Mouse (Mus musculus) hindbrain, embryonic 12.5 days (tissue): Measurements from ENCODE around the gene Dnlz. TPM values are rescaled to one million over a fixed set of nuclear protein-coding genes. Genes with fewer than 3 reads are reported as not detected.
"Not testable (repeated sequence)": the region's sequence is repeated elsewhere in the genome, so short reads cannot be mapped to it uniquely, and the experiment has no call there.

Experiments used
- ATAC-seq: fragments of 200-750 bp; cut with Nextera tagmentation; 2 replicates; pipeline ENCODE4 v1.8.0; 2017; ENCODE audit warnings: moderate TSS enrichment; ENCODE audit not compliant: low FRiP score
- H3K27ac ChIP-seq: fragments of 300-500 bp; sonication (generic); 2 replicates; pipeline ENCODE4 v1.5.1; 2016; ENCODE audit warnings: mild to moderate bottlenecking
- H3K27me3 ChIP-seq: fragments of 300-500 bp; sonication (generic); 2 replicates; pipeline ENCODE4 v1.6.1; 2016; ENCODE audit warnings: mild to moderate bottlenecking
- H3K36me3 ChIP-seq: fragments of 300-500 bp; sonication (generic); 2 replicates; pipeline ENCODE4 v1.6.1; 2016; ENCODE audit warnings: mild to moderate bottlenecking
- H3K4me1 ChIP-seq: fragments of 300-500 bp; sonication (generic); 2 replicates; pipeline ENCODE4 v1.6.1; 2016
- H3K4me2 ChIP-seq: fragments of 300-500 bp; sonication (generic); replicated peaks from 2 replicates; pipeline ENCODE4 v1.6.1; 2016; ENCODE audit warnings: mild to moderate bottlenecking
- H3K4me3 ChIP-seq: fragments of 300-500 bp; sonication (generic); 2 replicates; pipeline ENCODE4 v1.5.1; 2016; ENCODE audit warnings: mild to moderate bottlenecking
- H3K9ac ChIP-seq: fragments of 300-500 bp; sonication (generic); 2 replicates; pipeline ENCODE4 v1.6.1; 2016; ENCODE audit warnings: mild to moderate bottlenecking, moderate library complexity
- H3K9me3 ChIP-seq: fragments of 300-500 bp; sonication (generic); replicated peaks from 2 replicates; pipeline ENCODE4 v1.6.1; 2016; ENCODE audit warnings: mild to moderate bottlenecking
- WGBS: fragments of 180-500 bp; shearing (Covaris S2); methylation state at CpG from one replicate; pipeline ENCODE4 v1.1.7; 2016; 5-methylcytosine and 5-hydroxymethylcytosine counted together
- polyA plus RNA-seq: library from polyadenylated mRNA; unstranded; fragments of >200 nt; fragmentation: Nextera tagmentation; extraction: Ambion mirVana; gene quantifications from 2 replicates; pipeline ENCODE4 v1.2.1, GENCODE M21; 2016

The Dnlz gene
- polyA plus RNA-seq = 33.2 and 34.7 TPM in 2 replicates

DNA sequence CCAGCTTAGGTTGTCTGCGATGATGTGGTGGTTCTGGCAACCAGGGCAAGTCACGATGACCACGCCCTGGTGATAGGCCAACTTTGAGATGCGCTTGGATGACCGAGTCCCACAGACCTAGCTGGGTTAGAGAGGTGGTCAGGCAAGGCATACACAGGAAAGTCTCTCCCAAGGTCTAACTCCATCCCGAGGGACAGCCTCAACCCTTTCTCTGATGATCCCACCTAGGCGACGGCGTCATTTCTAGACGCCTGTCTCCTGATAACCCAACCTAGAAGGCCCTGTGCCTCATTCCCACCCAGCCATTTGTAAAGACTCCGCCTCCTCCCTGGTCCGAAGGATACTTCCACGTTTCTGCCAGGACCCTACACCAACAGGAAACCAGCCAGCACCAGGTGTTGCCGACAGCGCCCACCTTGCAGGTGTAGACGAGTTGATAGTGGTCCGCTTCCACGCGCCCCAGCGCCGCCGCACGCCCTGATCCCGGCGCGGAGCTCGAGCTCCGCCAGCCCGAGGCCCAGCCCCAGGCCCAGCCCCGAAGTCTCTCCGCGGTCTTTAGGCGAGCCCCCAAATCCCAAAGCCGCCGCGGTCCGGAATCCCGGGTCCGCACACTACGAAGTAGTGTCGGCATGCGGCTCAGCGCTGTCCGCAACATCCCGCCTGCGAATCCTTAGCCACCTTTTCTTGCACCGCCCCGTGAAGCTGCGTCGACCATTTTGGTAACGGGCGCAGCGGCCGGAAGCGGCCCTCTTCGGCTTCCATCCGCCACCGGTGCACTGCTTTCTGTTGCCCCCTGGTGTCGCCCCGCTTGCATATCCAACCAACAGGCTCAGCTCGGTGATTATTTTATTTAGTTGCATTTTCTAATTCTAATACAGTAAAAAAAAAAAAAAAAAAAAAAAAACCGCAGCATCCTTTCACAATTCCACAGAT lies at the start of gene Dnlz:
Gene Dnlz, minus strand, starts transcription at position 753 of the 933 bp plus-strand sequence.
- peaks cover 37% of the 10 kb centered on the region for H3K36me3 ChIP-seq

DNA sequence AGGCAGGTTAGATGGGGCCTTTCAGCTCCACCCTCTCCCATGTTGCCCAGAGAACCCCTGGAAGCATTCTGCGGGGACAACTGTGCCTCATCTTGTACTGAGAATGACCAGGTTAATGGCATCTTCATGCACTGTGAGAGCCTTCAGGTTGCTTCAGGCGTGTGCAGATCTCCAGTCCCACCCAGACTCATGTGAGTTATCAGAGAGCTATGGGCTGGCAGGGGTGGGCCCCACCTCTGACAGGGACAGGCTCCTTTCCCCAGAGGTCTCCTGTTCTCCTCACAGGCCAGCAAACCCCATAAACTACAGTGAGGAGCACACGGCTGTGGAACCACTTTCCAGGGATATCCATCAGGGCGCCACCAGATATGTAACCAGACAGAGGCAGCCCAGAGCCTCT lies 49.1 kb upstream of the Dnlz start:
- Histone ChIP-seq H3K4me2 (no peak overlapping the region), H3K9me3 (no peaks in the 10 kb centered on the region), H3K4me1 (peaks cover 14% of the 10 kb centered on the region), H3K9ac (no peak overlapping the region), H3K27ac (no peak overlapping the region), H3K36me3 (peaks cover 64% of the 10 kb centered on the region), H3K4me3 (no peak overlapping the region), H3K27me3 (no peaks in the 10 kb centered on the region)
- no peak for ATAC-seq
- WGBS = 95% methylated on average over 4 of the region's 4 CpGs

More for the DNA sequence above, at the start of gene Dnlz:
- Histone ChIP-seq H3K4me3 (peak within 1 kb of the TSS; percentile 78), H3K4me1 (peaks cover 26% of the 10 kb centered on the region), H3K27me3 (no peaks in the 10 kb centered on the region), H3K9ac (peak within 1 kb of the TSS; percentile 91), H3K27ac (peak within 1 kb of the TSS; percentile 88), H3K9me3 (no peaks in the 10 kb centered on the region), H3K4me2 (peak within 1 kb of the TSS; percentile 96)
- ATAC-seq = peak; percentile 79
- WGBS = 3% methylated on average over 62 of the region's 62 CpGs

DNA sequence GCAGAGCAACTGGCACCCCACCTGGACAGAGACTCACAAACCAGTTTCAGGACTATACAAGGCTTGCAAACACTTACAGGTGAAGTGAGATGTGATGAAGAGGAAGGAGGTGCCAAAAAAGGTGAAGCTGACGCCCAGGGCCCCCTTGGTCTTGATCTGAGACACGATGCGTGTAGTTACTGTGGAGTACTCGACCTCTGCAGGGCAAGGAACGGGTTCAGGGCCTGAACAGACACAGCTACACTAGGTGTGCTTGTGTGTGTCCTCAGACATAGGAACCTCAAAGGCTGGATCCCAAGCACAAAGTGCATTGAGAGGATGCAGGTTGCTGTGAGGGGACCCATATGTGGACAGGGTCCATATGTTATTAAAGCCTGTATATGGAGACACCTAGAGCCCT lies 48.4 kb upstream of the Dnlz start:
- WGBS = 91% methylated on average over 5 of the region's 5 CpGs
- Histone ChIP-seq H3K4me1 (peaks cover 8% of the 10 kb centered on the region), H3K27ac (no peak overlapping the region), H3K36me3 (peaks cover 68% of the 10 kb centered on the region), H3K27me3 (no peaks in the 10 kb centered on the region), H3K4me3 (no peak overlapping the region), H3K9me3 (no peaks in the 10 kb centered on the region), H3K9ac (0 out of 2 replicates have a peak overlapping the region, but pooled peaks have one; percentile 23), H3K4me2 (no peak overlapping the region)
- no peak for ATAC-seq

DNA sequence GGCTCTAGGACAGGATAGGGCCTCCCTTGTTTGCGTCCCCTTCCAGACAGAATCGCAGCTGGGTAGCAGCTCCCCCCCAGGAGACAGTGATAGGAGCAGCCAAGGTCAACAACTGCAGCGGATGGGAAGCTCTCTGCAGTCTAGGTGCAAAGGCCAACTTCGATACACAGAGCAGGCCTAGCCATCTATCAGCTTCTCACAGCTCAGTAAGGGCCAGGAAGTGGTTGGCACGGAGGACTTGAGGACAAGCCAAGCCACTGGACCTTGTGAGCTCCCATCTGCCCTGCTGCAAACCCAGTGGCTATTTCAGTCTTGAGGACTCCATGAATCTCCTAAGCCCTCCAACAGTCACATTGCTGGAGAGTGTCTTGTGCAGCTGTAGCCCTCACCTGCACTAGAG lies 47.7 kb upstream of the Dnlz start:
- H3K9me3 ChIP-seq = no peaks in the 10 kb centered on the region
- WGBS = 85% methylated on average over 5 of the region's 5 CpGs
- H3K27me3 ChIP-seq = no peaks in the 10 kb centered on the region
- H3K4me1 ChIP-seq = peaks cover 1% of the 10 kb centered on the region; the same call in 1 of the 2 replicates
- H3K9ac ChIP-seq = 0 out of 2 replicates have a peak overlapping the region, but pooled peaks have one; percentile 23
- no peak overlapping the region for H3K4me2 ChIP-seq
- no peak overlapping the region for H3K27ac ChIP-seq
- ATAC-seq = no peak
- no peak overlapping the region for H3K4me3 ChIP-seq
- H3K36me3 ChIP-seq = peaks cover 74% of the 10 kb centered on the region

DNA sequence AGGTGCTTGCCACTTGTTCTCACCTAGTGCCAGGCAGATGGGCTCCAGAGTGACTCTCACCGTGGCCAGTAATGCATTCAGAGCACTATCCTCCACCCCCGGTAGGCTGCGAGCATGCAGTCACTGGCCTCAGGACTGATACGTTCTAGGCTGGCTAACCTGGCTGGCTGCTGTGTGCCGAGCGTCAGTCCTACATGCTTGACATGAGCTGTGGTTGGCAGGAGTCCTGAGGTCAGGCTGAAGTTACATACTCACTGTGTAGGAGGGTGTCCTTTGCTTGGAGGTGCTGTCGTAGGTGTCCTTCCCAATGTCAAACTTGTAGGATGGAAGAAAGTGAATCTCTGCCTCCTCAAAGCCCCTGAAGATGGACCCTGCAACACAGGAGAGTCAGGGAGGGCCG lies 47.1 kb upstream of the Dnlz start:
- H3K4me1 ChIP-seq = no peaks in the 10 kb centered on the region
- H3K4me2 ChIP-seq = no peak overlapping the region
- ATAC-seq = no peak
- H3K4me3 ChIP-seq = no peak overlapping the region
- H3K9ac ChIP-seq = no peak overlapping the region
- WGBS = 89% methylated on average over 8 of the region's 8 CpGs
- H3K27ac ChIP-seq = no peak overlapping the region
- peaks cover 81% of the 10 kb centered on the region for H3K36me3 ChIP-seq
- no peaks in the 10 kb centered on the region for H3K27me3 ChIP-seq
- H3K9me3 ChIP-seq = no peaks in the 10 kb centered on the region

DNA sequence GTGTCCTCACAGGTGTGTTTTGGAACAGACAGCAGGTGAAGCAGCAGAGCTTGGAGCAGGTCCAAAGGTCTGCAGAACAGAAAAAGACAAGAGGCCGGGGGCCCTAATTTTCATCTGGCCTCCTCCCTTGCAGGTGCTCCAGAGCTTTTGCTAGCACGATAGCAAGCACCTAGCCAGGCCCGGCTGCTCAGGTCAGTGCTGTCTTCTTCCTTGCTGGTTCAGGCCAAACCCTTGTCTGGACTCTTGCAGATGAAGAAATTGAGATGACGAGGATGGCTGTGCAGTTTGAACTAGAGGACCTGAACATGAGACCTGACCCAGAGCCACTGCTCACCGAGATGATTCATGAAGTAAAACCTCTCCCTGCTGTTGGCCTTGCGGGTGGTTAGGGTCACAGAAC lies 39.7 kb upstream of the Dnlz start:
- 94% methylated on average over 6 of the region's 6 CpGs for WGBS
- H3K4me1 ChIP-seq = peaks cover 22% of the 10 kb centered on the region

DNA sequence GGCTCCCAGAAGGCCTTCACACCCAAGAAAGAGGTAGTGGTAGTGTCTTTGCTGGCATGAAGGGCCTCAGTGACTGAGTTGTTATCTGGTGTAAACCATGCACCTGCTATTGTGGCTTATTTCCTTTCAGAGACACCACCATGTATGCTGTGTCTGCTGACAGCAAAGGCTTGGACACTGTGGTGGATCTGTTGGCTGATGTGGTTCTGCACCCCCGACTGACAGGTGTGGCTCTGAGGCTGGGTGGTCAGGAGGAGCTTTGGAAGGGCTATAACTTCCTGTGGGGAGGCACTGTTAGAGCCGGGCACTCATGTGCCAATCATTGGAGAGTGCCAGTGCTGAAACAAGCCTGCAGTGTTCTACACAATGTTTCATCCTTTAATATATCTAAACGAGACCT lies 39.0 kb upstream of the Dnlz start:
- ATAC-seq = no peak
- Histone ChIP-seq H3K4me3 (no peak overlapping the region), H3K9me3 (no peaks in the 10 kb centered on the region), H3K9ac (no peak overlapping the region; the same call in 1 of the 2 replicates), H3K27me3 (no peaks in the 10 kb centered on the region), H3K36me3 (peaks cover 75% of the 10 kb centered on the region), H3K4me1 (peaks cover 22% of the 10 kb centered on the region), H3K27ac (no peak overlapping the region), H3K4me2 (no peak overlapping the region)
- 91% methylated on average over 3 of the region's 3 CpGs for WGBS

More for the DNA sequence above, 39.7 kb upstream of the Dnlz start:
- Histone ChIP-seq H3K9me3 (no peaks in the 10 kb centered on the region), H3K36me3 (peaks cover 75% of the 10 kb centered on the region), H3K27ac (no peak overlapping the region), H3K4me2 (no peak overlapping the region), H3K9ac (no peak overlapping the region), H3K4me3 (no peak overlapping the region), H3K27me3 (no peaks in the 10 kb centered on the region)
- no peak for ATAC-seq

DNA sequence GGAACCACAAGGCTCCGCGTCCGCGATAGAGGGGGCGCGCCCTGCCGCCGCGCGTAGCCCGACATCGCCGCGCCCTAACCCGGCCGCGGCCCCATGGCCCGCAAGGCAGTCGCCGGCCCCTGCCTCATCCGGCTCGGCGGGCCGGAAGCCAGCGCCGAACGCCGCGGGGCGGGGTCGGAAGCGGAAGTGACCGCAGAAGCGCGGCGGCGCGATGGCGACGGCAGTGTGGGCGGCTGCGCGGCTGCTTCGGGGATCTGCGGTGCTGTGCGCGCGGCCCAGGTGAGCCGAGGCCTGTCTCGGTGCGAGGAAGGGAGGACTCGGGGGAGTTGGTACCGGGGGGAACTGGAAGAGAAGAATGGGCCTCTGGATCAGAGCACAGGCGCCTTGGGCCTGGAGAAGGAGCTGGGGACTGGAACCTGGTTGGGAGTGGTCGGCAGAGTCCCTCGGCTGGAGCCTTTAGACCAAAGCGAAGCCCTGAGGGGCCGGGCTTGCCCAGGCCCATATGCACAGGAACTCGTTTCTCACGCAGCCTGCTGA lies 37.3 kb upstream of the Dnlz start, which contains the start of the genes Entr1 and Pmpca:
Gene Entr1, minus strand, starts transcription at position 163 of the 537 bp plus-strand sequence.
Gene Pmpca, plus strand, starts transcription at position 186 of the 537 bp plus-strand sequence.
- Histone ChIP-seq H3K27me3 (no peaks in the 10 kb centered on the region), H3K9ac (peak within 1 kb of the TSS; percentile 92), H3K4me3 (peak within 1 kb of the TSS; percentile 75), H3K36me3 (peaks cover 75% of the 10 kb centered on the region), H3K27ac (peak within 1 kb of the TSS; percentile 64), H3K9me3 (no peaks in the 10 kb centered on the region), H3K4me1 (peaks cover 22% of the 10 kb centered on the region), H3K4me2 (peak within 1 kb of the TSS; percentile 96)
- under 1% methylated on average over 57 of the region's 60 CpGs for WGBS
- peak; percentile 92 for ATAC-seq

DNA sequence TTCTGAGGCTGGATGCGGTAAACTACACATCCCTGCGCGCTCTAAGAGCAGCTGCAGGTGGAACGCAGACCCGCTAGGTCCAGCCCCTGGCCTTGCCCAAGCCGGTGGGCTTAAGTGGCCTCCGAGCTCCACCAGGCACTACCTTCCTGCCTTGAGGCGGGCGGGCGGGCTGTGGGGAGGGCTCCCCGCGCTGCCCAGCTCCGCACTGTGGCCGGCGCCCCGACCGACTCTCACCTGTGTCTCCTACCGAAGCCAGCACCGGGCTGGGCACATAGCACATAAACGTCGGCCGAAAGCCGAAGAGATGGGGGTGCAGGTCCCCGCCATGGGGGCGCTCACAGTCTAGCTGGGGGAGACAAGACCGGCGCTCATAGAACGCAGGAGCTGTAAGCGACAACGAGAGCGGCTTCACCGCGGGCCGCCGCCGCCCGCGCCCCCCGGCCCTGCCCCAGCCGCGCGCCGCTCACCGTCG lies 36.8 kb upstream of the Dnlz start:
- Histone ChIP-seq H3K27me3 (no peaks in the 10 kb centered on the region), H3K9me3 (no peaks in the 10 kb centered on the region), H3K4me3 (peak overlapping the region; percentile 75), H3K9ac (peak overlapping the region; percentile 92), H3K4me2 (peak overlapping the region; percentile 96), H3K36me3 (peaks cover 75% of the 10 kb centered on the region), H3K27ac (peak overlapping the region; percentile 64), H3K4me1 (peaks cover 22% of the 10 kb centered on the region)
- peak; percentile 70 for ATAC-seq
- WGBS = under 1% methylated on average over 45 of the region's 45 CpGs

DNA sequence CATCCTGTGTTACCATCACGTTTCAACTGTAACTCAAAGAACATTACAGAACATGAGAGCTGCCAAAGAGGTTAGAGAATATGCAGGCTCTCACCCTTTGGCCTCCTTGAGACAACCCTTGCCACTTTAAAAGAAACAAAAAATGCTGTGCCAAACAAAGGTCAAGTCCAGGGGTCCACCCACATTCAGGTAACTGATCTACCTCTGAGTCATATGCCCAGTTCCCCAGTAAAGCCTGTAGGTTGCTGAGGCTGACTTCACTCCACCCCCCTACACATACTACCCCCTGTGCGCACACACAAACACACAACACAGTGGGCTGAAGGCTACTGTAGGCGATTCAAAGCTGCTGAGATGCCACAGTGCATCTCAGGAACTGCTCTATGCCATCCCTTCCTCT lies 35.8 kb upstream of the Dnlz start:
- 95% methylated on average over 3 of the region's 3 CpGs for WGBS
- no peak overlapping the region for H3K9ac ChIP-seq

DNA sequence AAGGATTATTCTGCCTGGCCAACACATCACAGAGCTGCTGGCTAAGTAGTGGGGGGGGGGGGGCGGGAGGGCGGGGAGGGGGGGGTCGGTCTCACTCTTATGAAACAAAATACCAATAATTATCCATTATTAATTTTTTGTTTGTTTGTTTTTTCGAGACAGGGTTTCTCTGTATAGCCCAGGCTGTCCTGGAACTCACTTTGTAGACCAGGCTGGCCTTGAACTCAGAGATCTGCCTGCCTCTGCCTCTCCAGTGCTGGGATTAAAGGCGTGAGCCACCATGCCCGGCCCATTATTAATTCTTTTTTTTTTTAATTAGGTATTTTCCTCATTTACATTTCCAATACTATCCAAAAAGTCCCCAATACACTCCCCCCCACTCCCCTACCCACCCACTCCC lies 29.0 kb upstream of the Dnlz start:
- Histone ChIP-seq H3K9ac (peak overlapping the region; percentile 83), H3K4me3 (peak overlapping the region; percentile 84), H3K27ac (peak overlapping the region; percentile 66; the same call in 1 of the 2 replicates), H3K36me3 (peaks cover 62% of the 10 kb centered on the region), H3K4me2 (peak overlapping the region; percentile 98), H3K4me1 (peaks cover 14% of the 10 kb centered on the region)
- not testable (repeated sequence) for H3K27me3 ChIP-seq, H3K9me3 ChIP-seq, ATAC-seq
- WGBS = 32% methylated on average over 6 of the region's 6 CpGs

More for the DNA sequence above, 35.8 kb upstream of the Dnlz start:
- Histone ChIP-seq H3K9me3 (no peaks in the 10 kb centered on the region), H3K27me3 (no peaks in the 10 kb centered on the region), H3K4me2 (peak overlapping the region; percentile 96; the same call in 1 of the 2 replicates), H3K36me3 (peaks cover 75% of the 10 kb centered on the region), H3K4me1 (peaks cover 22% of the 10 kb centered on the region), H3K4me3 (peak overlapping the region; percentile 75), H3K27ac (no peak overlapping the region)
- no peak for ATAC-seq

DNA sequence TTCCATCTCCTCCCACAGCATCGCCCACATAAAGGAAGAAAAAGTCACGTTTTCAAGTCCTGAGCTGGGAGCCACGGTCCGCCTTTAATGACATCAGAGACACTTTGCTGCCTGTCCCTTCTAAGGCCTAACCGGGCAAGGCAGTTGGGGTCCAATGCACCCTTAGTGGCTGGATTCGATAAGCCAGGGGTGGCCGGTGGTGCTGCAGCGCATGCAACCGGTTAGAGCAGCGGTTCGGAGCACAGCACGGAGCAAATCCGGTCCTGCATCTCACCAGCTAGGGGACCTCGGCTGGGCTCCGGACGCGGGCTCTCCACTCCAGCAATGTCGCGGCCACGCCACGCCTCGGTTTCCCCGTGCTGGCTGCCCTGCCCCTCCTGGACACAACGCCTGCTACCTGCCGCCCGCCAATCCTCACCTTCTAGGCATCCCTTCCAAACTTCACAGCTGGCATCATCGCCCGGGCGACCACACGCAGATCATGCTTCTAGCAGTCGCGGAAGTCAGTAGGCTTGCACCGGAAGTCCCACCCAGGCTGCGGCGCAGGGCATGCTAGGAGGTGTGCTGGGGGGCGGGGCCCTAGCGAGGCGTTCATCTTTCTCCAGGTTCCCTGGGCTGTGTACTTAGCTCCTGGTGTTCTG lies 28.3 kb upstream of the Dnlz start, which contains the start of gene Snapc4:
Gene Snapc4, minus strand, starts transcription at position 523 of the 641 bp plus-strand sequence.
- peaks cover 62% of the 10 kb centered on the region for H3K36me3 ChIP-seq
- H3K27me3 ChIP-seq = no peaks in the 10 kb centered on the region
- peak within 1 kb of the TSS; percentile 83 for H3K9ac ChIP-seq
- H3K4me3 ChIP-seq = peak within 1 kb of the TSS; percentile 84
- no peaks in the 10 kb centered on the region for H3K9me3 ChIP-seq
- H3K4me1 ChIP-seq = peaks cover 14% of the 10 kb centered on the region
- H3K4me2 ChIP-seq = peak within 1 kb of the TSS; percentile 98
- peak within 1 kb of the TSS; percentile 66; the same call in 1 of the 2 replicates for H3K27ac ChIP-seq
- under 1% methylated on average over 38 of the region's 38 CpGs for WGBS
- peak; percentile 94 for ATAC-seq
